Mouse (Mus musculus) brain, adult 2 months (tissue): ENCODE results near the gene Tmem132c.

Source experiments
- DNase-seq: peaks from one replicate; pipeline ENCODE4 v3.0.0; 2011; ENCODE audit warnings: low read depth, low spot score

The Tmem132c gene

GRCm38 (mm10) chr5:127484813-127485486 is 243.3 kb downstream of the Tmem132c start:
- no peak for DNase-seq

GRCm38 (mm10) chr5:127487190-127487589 is 245.6 kb downstream of the Tmem132c start:
- DNase-seq = peak; percentile 24

GRCm38 (mm10) chr5:127488666-127489065 is 247.1 kb downstream of the Tmem132c start:
- no peak for DNase-seq

GRCm38 (mm10) chr5:127491724-127492123 is 250.1 kb downstream of the Tmem132c start:
- DNase-seq = no peak

GRCm38 (mm10) chr5:127496895-127497294 is 255.3 kb downstream of the Tmem132c start:
- DNase-seq = no peak

- no peak for DNase-seq
Observed at GRCm38 (mm10) chr5:127499151-127499827, 257.7 kb downstream of the Tmem132c start.

- no peak for DNase-seq
Observed at GRCm38 (mm10) chr5:127502838-127503237, 261.2 kb downstream of the Tmem132c start.

GRCm38 (mm10) chr5:127505697-127506096 is 264.1 kb downstream of the Tmem132c start:
- DNase-seq = no peak

- peak; percentile 45 for DNase-seq
Observed at GRCm38 (mm10) chr5:127511653-127512052, 270.0 kb downstream of the Tmem132c start.

- peak; percentile 79 for DNase-seq
Observed at GRCm38 (mm10) chr5:127515960-127516359, 274.4 kb downstream of the Tmem132c start.

- DNase-seq = peak; percentile 52
Observed at GRCm38 (mm10) chr5:127522744-127523476, 281.3 kb downstream of the Tmem132c start.

- no peak for DNase-seq
Observed at GRCm38 (mm10) chr5:127527344-127527974, 285.9 kb downstream of the Tmem132c start.

- no peak for DNase-seq
Observed at GRCm38 (mm10) chr5:127537508-127537907, 295.9 kb downstream of the Tmem132c start.

- peak; percentile 99 for DNase-seq
Observed at GRCm38 (mm10) chr5:127546585-127546991, 305.0 kb downstream of the Tmem132c start.

GRCm38 (mm10) chr5:127548136-127548535 is 306.5 kb downstream of the Tmem132c start:
- no peak for DNase-seq

GRCm38 (mm10) chr5:127561086-127561485 is 319.5 kb downstream of the Tmem132c start:
- DNase-seq = no peak

GRCm38 (mm10) chr5:127567165-127567741 is 325.6 kb downstream of the Tmem132c start:
- no peak for DNase-seq

GRCm38 (mm10) chr5:127577419-127577818 is 335.8 kb downstream of the Tmem132c start:
- peak; percentile 68 for DNase-seq

GRCm38 (mm10) chr5:127583658-127584057 is 342.1 kb downstream of the Tmem132c start:
- DNase-seq = peak; percentile 42

- DNase-seq = peak; percentile 44
Observed at GRCm38 (mm10) chr5:127587854-127588253, 346.2 kb downstream of the Tmem132c start.

- DNase-seq = no peak
Observed at GRCm38 (mm10) chr5:127592406-127592805, 350.8 kb downstream of the Tmem132c start.

- peak; percentile 69 for DNase-seq
Observed at GRCm38 (mm10) chr5:127592854-127593253, 351.2 kb downstream of the Tmem132c start.
